Mouse (Mus musculus) midbrain, embryonic 12.5 days (tissue): ENCODE measurements at regions not wholly inside any gene's neighbourhood (a gene's known extent, or its start where the extent isn't known, plus 50 kb on each side); places are given as distances from the start of the nearest gene placed in this dataset.

Source experiments
- ATAC-seq: fragments of 200-750 bp; cut with Nextera tagmentation; 2 replicates; pipeline ENCODE4 v1.8.0; 2017; ENCODE audit warnings: low read depth, moderate TSS enrichment, moderate library complexity; ENCODE audit not compliant: low FRiP score
- H3K27ac ChIP-seq: fragments of 300-500 bp; sonication (generic); replicated peaks from 2 replicates; pipeline ENCODE4 v1.5.1; 2016; ENCODE audit warnings: mild to moderate bottlenecking
- H3K27me3 ChIP-seq: fragments of 300-500 bp; sonication (generic); 2 replicates; pipeline ENCODE4 v1.6.1; 2016; ENCODE audit warnings: mild to moderate bottlenecking
- H3K36me3 ChIP-seq: fragments of 300-500 bp; sonication (generic); 2 replicates; pipeline ENCODE4 v1.6.1; 2016
- H3K4me1 ChIP-seq: fragments of 300-500 bp; sonication (generic); 2 replicates; pipeline ENCODE4 v1.6.1; 2016
- H3K4me2 ChIP-seq: fragments of 300-500 bp; sonication (generic); replicated peaks from 2 replicates; pipeline ENCODE4 v1.6.1; 2016; ENCODE audit warnings: mild to moderate bottlenecking, moderate library complexity
- H3K4me3 ChIP-seq: fragments of 300-500 bp; sonication (generic); 2 replicates; pipeline ENCODE4 v1.5.1; 2016; ENCODE audit warnings: mild to moderate bottlenecking
- H3K9ac ChIP-seq: fragments of 300-500 bp; sonication (generic); replicated peaks from 2 replicates; pipeline ENCODE4 v1.6.1; 2016; ENCODE audit warnings: mild to moderate bottlenecking, moderate library complexity
- H3K9me3 ChIP-seq: fragments of 300-500 bp; sonication (generic); 2 replicates; pipeline ENCODE4 v1.6.1; 2016; ENCODE audit warnings: mild to moderate bottlenecking
- WGBS: fragments of 180-500 bp; shearing (Covaris S2); methylation state at CpG from one replicate; pipeline ENCODE4 v1.1.7; 2016; 5-methylcytosine and 5-hydroxymethylcytosine counted together

- ATAC-seq, result peak; percentile 47; the same call in 1 of the 2 replicates
- no peak overlapping the region for H3K4me2 ChIP-seq
- no peaks in the 10 kb centered on the region for H3K36me3 ChIP-seq
- H3K4me1 ChIP-seq, result 0 out of 2 replicates have a peak, but pooled peaks cover 5% of the 10 kb centered on the region
- H3K27me3 ChIP-seq, result peaks cover 3% of the 10 kb centered on the region; the same call in 1 of the 2 replicates
- WGBS, result 26% methylated on average over 4 of the region's 4 CpGs
- no peak overlapping the region for H3K4me3 ChIP-seq
- no peak overlapping the region for H3K9ac ChIP-seq
- no peaks in the 10 kb centered on the region for H3K9me3 ChIP-seq
- no peak overlapping the region for H3K27ac ChIP-seq
Measured at GRCm38 (mm10) chr17:76451296-76451834, 899.6 kb upstream of the Fam98a start.
